8 mouse cellular contexts compared by ENCODE assay signal in the genomic region with DNA sequence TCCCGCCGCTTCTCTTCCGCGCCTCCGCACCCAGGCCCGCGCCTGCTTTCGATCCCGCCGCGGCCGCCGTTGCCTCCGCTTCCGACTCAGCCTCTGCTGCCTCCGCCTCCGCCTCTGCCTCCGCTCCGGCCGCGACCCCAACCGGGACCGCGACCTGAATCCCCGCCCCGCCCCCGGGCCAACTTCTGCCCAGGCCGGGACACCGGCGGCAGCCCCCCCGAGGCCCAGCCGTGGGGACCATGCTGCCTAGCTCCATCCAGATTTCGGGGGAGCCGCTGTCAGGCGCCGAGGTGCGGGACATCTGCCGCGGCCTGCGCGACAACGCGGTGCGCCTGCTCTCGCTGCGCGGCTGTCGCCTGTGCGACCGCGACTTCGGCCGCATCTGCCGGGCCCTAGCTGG. TPM values are rescaled to one million over a fixed set of nuclear protein-coding genes. Genes with fewer than 3 reads are reported as not detected.
DNase-seq lines count a peak whose midpoint lies in the region; ATAC-seq and TF ChIP-seq lines count a peak whose summit lies in the region.

No protein-coding gene starts in this region.

- no peak for ATAC-seq in cerebellum, adult (ENCODE audit: insufficient number of reproducible peaks, low FRiP score, low TSS enrichment)
- peak; percentile 30 for ATAC-seq in hindbrain, postnatal 0 days
- ATAC-seq in midbrain, embryonic 16.5 days = peak; percentile 49; the same call in 1 of the 2 replicates

- TF ChIP-seq CTCF in cerebellum, adult 2 months (IDR thresholded peaks at IDR 0.05; ENCODE audit: borderline replicate concordance, insufficient read depth, low read depth, low read length) = no peak
- TF ChIP-seq CTCF in liver, adult 2 months (IDR thresholded peaks at IDR 0.05; ENCODE audit: low read depth, low read length) = no peak
- no peak for TF ChIP-seq CTCF in hindbrain, postnatal 0 days (IDR thresholded peaks at IDR 0.05; ENCODE audit: low read depth)

- H3K27ac ChIP-seq in cerebellum, adult 2 months (ENCODE audit: insufficient read depth, low read length) = no peak overlapping the region
- H3K27ac ChIP-seq in liver, adult 2 months (replicated peaks; ENCODE audit: insufficient read depth, low read depth, low read length) = no peak overlapping the region
- peak overlapping the region; percentile 82 for H3K27ac ChIP-seq in hindbrain, postnatal 0 days
- H3K27ac ChIP-seq in midbrain, embryonic 16.5 days (ENCODE audit: low read length) = peak overlapping the region; percentile 82

- WGBS in cerebellum, adult 2 months = under 1% methylated on average over 37 of the region's 54 CpGs
- WGBS in liver, adult 2 months = 1% methylated on average over 54 of the region's 54 CpGs
- WGBS in hindbrain, postnatal 0 days = under 1% methylated on average over 43 of the region's 54 CpGs
- under 1% methylated on average over 40 of the region's 54 CpGs for WGBS in midbrain, embryonic 16.5 days

- H3K36me3 ChIP-seq in liver, adult 2 months (ENCODE audit: control insufficient read depth, insufficient read depth, low read length) = peaks cover 2% of the 10 kb centered on the region; the same call in 1 of the 2 replicates
- peaks cover 41% of the 10 kb centered on the region for H3K36me3 ChIP-seq in hindbrain, postnatal 0 days (ENCODE audit: insufficient read depth, low read length)
- peaks cover 37% of the 10 kb centered on the region for H3K36me3 ChIP-seq in midbrain, embryonic 16.5 days (ENCODE audit: control insufficient read depth, insufficient read depth, low read length)

- peak; percentile 58 to 71 for DNase-seq in cerebellum, adult 2 months
- no peak for DNase-seq in liver, adult 2 months (ENCODE audit: extremely low read depth, low read depth, low spot score)
- no peak for DNase-seq in liver
- DNase-seq in cerebellum, adult 8-10 months = peak; percentile 54
- peak; percentile 42 for DNase-seq in hindbrain, postnatal 0 days (ENCODE audit: low spot score)
- no peak for DNase-seq in T-cell, adult 2 months (ENCODE audit: low spot score)

- no peak for TF ChIP-seq POLR2A in cerebellum, adult 2 months (IDR thresholded peaks at IDR 0.05; ENCODE audit: borderline replicate concordance, insufficient read depth, low read length)
- no peak for TF ChIP-seq POLR2A in liver, adult 2 months (IDR thresholded peaks at IDR 0.05; ENCODE audit: extremely low read depth, insufficient read depth, low read length)

- no peaks in the 10 kb centered on the region for H3K9me3 ChIP-seq in hindbrain, postnatal 0 days (ENCODE audit: low read length)
- no peaks in the 10 kb centered on the region for H3K9me3 ChIP-seq in midbrain, embryonic 16.5 days (replicated peaks; ENCODE audit: control insufficient read depth, low read length, poor library complexity, severe bottlenecking)

- H3K4me2 ChIP-seq in hindbrain, postnatal 0 days (ENCODE audit: low read depth, low read length) = peak overlapping the region; percentile 97
- peak overlapping the region; percentile 65 for H3K4me2 ChIP-seq in midbrain, embryonic 16.5 days (ENCODE audit: low read length)

- H3K9ac ChIP-seq in liver, adult 2 months (ENCODE audit: low read depth, low read length) = peak overlapping the region; percentile 60
- H3K9ac ChIP-seq in hindbrain, postnatal 0 days (replicated peaks; ENCODE audit: low read length) = peak overlapping the region; percentile 76
- H3K9ac ChIP-seq in midbrain, embryonic 16.5 days (ENCODE audit: low read depth, low read length) = peak overlapping the region; percentile 96

- H3K79me2 ChIP-seq in liver, adult 2 months (ENCODE audit: control insufficient read depth, insufficient read depth, low read length) = no peaks in the 10 kb centered on the region; the same call in 1 of the 2 replicates

- peaks cover 13% of the 10 kb centered on the region for H3K4me1 ChIP-seq in cerebellum, adult 2 months (ENCODE audit: control insufficient read depth, insufficient read depth, low read length)
- peaks cover 4% of the 10 kb centered on the region; the same call in 1 of the 2 replicates for H3K4me1 ChIP-seq in liver, adult 2 months (ENCODE audit: control insufficient read depth, insufficient read depth, low read length)
- H3K4me1 ChIP-seq in hindbrain, postnatal 0 days (ENCODE audit: insufficient read depth, low read length) = peaks cover 15% of the 10 kb centered on the region
- H3K4me1 ChIP-seq in midbrain, embryonic 16.5 days (ENCODE audit: control insufficient read depth, insufficient read depth, low read length) = peaks cover 21% of the 10 kb centered on the region

- H3K4me3 ChIP-seq in cerebellum, adult 2 months (replicated peaks; ENCODE audit: insufficient read depth, low read depth, low read length) = peak overlapping the region; percentile 74
- peak overlapping the region; percentile 51 for H3K4me3 ChIP-seq in liver, adult 2 months (ENCODE audit: insufficient read depth, low read depth, low read length)
- peak overlapping the region; percentile 78 for H3K4me3 ChIP-seq in hindbrain, postnatal 0 days (ENCODE audit: low read length)
- H3K4me3 ChIP-seq in midbrain, embryonic 16.5 days (ENCODE audit: low read depth, low read length) = peak overlapping the region; percentile 86

- no peaks in the 10 kb centered on the region for H3K27me3 ChIP-seq in cerebellum, adult 2 months (ENCODE audit: control insufficient read depth, insufficient read depth, low read length)
- no peaks in the 10 kb centered on the region; the same call in 1 of the 2 replicates for H3K27me3 ChIP-seq in liver, adult 2 months (ENCODE audit: control insufficient read depth, insufficient read depth, low read length)
- H3K27me3 ChIP-seq in hindbrain, postnatal 0 days (ENCODE audit: insufficient read depth, low read length) = no peaks in the 10 kb centered on the region
- no peaks in the 10 kb centered on the region for H3K27me3 ChIP-seq in midbrain, embryonic 16.5 days (ENCODE audit: control insufficient read depth, insufficient read depth, low read depth, low read length)

RNA-seq across cellular contexts. Expression of gene Lrrc73, which starts 0.8 kb away (rescaled TPM):
- 26.8 and 28.1 TPM in 2 replicates for polyA plus RNA-seq in cerebellum, adult 2 months (2012; rRNA removed)
- not detected in 2 replicates for total RNA-seq in liver, adult 2 months (2014; rRNA removed)
- polyA plus RNA-seq in liver, adult 2 months (2012; rRNA removed) = 0.09 and 0.16 TPM in 2 replicates
- total RNA-seq in hindbrain, postnatal 0 days (2014; rRNA removed) = 48.2 and 54.5 TPM in 2 replicates
- polyA plus RNA-seq in hindbrain, postnatal 0 days (2015; fragmentation: Nextera tagmentation; extraction: Ambion mirVana) = 27.2 and 28.0 TPM in 2 replicates
- 16.6 and 18.3 TPM in 2 replicates for polyA plus RNA-seq in midbrain, embryonic 16.5 days (2015; fragmentation: Nextera tagmentation; extraction: Ambion mirVana)

RNA-seq across cellular contexts. Expression of gene Yipf3, which starts 6.2 kb away (rescaled TPM):
- 111 and 117 TPM in 2 replicates for polyA plus RNA-seq in cerebellum, adult 2 months (2012; rRNA removed)
- total RNA-seq in liver, adult 2 months (2014; rRNA removed) = 24.6 and 25.5 TPM in 2 replicates
- 229 and 271 TPM in 2 replicates for polyA plus RNA-seq in liver, adult 2 months (2012; rRNA removed)
- total RNA-seq in hindbrain, postnatal 0 days (2014; rRNA removed) = 22.2 and 26.9 TPM in 2 replicates
- polyA plus RNA-seq in hindbrain, postnatal 0 days (2015; fragmentation: Nextera tagmentation; extraction: Ambion mirVana) = 78.7 and 85.4 TPM in 2 replicates
- polyA plus RNA-seq in midbrain, embryonic 16.5 days (2015; fragmentation: Nextera tagmentation; extraction: Ambion mirVana) = 79.4 and 87.2 TPM in 2 replicates

RNA-seq across cellular contexts. Expression of gene Polr1c, which starts 6.3 kb away (rescaled TPM):
- 62.5 and 65.2 TPM in 2 replicates for polyA plus RNA-seq in cerebellum, adult 2 months (2012; rRNA removed)
- 31.6 and 34.4 TPM in 2 replicates for total RNA-seq in liver, adult 2 months (2014; rRNA removed)
- 25.2 and 25.3 TPM in 2 replicates for polyA plus RNA-seq in liver, adult 2 months (2012; rRNA removed)
- total RNA-seq in hindbrain, postnatal 0 days (2014; rRNA removed) = 45.9 and 61.1 TPM in 2 replicates
- polyA plus RNA-seq in hindbrain, postnatal 0 days (2015; fragmentation: Nextera tagmentation; extraction: Ambion mirVana) = 58.7 and 61.7 TPM in 2 replicates
- polyA plus RNA-seq in midbrain, embryonic 16.5 days (2015; fragmentation: Nextera tagmentation; extraction: Ambion mirVana) = 71.3 and 80.7 TPM in 2 replicates

RNA-seq across cellular contexts. Expression of gene Tjap1, which starts 28.7 kb away (rescaled TPM):
- polyA plus RNA-seq in cerebellum, adult 2 months (2012; rRNA removed) = 64.8 and 65.9 TPM in 2 replicates
- total RNA-seq in liver, adult 2 months (2014; rRNA removed) = 2.5 and 3.7 TPM in 2 replicates
- 8.2 and 13.2 TPM in 2 replicates for polyA plus RNA-seq in liver, adult 2 months (2012; rRNA removed)
- total RNA-seq in hindbrain, postnatal 0 days (2014; rRNA removed) = 30.7 and 43.3 TPM in 2 replicates
- polyA plus RNA-seq in hindbrain, postnatal 0 days (2015; fragmentation: Nextera tagmentation; extraction: Ambion mirVana) = 19.5 and 19.9 TPM in 2 replicates
- 28.4 and 28.6 TPM in 2 replicates for polyA plus RNA-seq in midbrain, embryonic 16.5 days (2015; fragmentation: Nextera tagmentation; extraction: Ambion mirVana)

RNA-seq across cellular contexts. Expression of gene Dlk2, which starts 43.1 kb away (rescaled TPM):
- 8.8 and 9.0 TPM in 2 replicates for polyA plus RNA-seq in cerebellum, adult 2 months (2012; rRNA removed)
- not detected in 2 replicates for total RNA-seq in liver, adult 2 months (2014; rRNA removed)
- polyA plus RNA-seq in liver, adult 2 months (2012; rRNA removed) = not detected in 2 replicates
- total RNA-seq in hindbrain, postnatal 0 days (2014; rRNA removed) = 67.1 and 67.7 TPM in 2 replicates
- polyA plus RNA-seq in hindbrain, postnatal 0 days (2015; fragmentation: Nextera tagmentation; extraction: Ambion mirVana) = 20.2 and 23.9 TPM in 2 replicates
- polyA plus RNA-seq in midbrain, embryonic 16.5 days (2015; fragmentation: Nextera tagmentation; extraction: Ambion mirVana) = 20.6 and 25.8 TPM in 2 replicates

Comparison
In these comparisons a context has a peak if more than half of its experiments do, and no peak if none do; other contexts are left out.
1. DNase-seq: peak in cerebellum, adult 2 months (2 of 2), cerebellum, adult 8-10 months (single experiment) and hindbrain, postnatal 0 days (single experiment); none in liver, adult 2 months (single experiment), liver (single experiment) and T-cell, adult 2 months (single experiment).
2. H3K27ac ChIP-seq: peak in hindbrain, postnatal 0 days (single experiment) and midbrain, embryonic 16.5 days (single experiment); none in cerebellum, adult 2 months (single experiment) and liver, adult 2 months (single experiment).
3. RNA of gene Lrrc73, which starts 0.8 kb away (polyA plus RNA-seq): 27.2 to 28.0 TPM in hindbrain, postnatal 0 days, 26.8 to 28.1 TPM in cerebellum, adult 2 months and 16.6 to 18.3 TPM in midbrain, embryonic 16.5 days; 0.09 to 0.16 TPM in liver, adult 2 months; every median in the first group is over 10 times any median in the second.
4. Peak in every context shown above with its lines, with median percentiles within 50 percentile points of each other: H3K4me3 ChIP-seq and H3K9ac ChIP-seq.